Mouse (Mus musculus) Muller cell, postnatal 12 days (primary cell): Measurements from ENCODE around the gene Itgad.
"Not testable (repeated sequence)": the region's sequence is repeated elsewhere in the genome, so short reads cannot be mapped to it uniquely, and the experiment has no call there.

Source experiments
- DNase-seq: peaks from one replicate; pipeline ENCODE4 v3.0.0-alpha.2; 2015; ENCODE audit errors: inconsistent ontology term

The Itgad gene

DNA sequence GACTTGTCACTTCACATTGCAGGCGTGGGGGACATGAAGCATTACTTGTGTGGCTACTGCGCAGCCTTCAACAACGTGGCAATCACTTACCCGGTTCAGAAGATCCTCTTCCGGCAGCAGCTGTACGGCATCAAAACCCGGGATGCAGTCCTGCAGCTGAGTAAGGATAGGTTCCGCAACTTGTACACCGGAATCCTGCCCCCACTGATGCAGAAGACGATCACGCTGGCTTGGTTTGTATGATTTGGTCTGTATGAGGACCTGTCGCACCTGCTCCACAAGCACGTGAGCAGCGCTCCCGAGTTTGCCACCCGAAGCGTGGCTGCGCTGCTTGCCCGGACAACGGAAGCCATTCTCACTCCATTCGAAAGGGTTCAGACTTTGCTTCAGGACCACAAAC is at the start of gene Itgad:
Gene Itgad, plus strand, starts transcription at position 301 of the 400 bp plus-strand sequence.
- no peak for DNase-seq

DNA sequence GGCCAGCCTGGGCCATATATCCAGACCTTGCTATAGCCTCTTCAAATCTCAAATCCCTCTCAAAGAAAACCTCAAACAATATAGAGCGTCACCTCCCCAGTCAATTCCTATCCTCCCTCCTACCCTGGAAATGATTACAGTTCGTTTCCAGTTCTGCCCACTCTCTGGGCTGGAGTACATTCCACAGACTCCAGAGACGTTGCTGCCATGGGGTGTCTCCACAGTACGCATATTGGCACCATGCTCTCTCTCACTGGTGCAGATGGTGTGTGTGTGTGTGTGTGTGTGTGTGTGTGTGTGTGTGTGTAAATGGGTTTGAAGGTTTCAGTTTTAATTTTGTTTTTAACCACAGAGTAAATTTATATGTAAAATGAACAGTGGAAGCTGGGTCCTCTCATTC is 48.9 kb upstream of the Itgad start:
- DNase-seq, result no peak

DNA sequence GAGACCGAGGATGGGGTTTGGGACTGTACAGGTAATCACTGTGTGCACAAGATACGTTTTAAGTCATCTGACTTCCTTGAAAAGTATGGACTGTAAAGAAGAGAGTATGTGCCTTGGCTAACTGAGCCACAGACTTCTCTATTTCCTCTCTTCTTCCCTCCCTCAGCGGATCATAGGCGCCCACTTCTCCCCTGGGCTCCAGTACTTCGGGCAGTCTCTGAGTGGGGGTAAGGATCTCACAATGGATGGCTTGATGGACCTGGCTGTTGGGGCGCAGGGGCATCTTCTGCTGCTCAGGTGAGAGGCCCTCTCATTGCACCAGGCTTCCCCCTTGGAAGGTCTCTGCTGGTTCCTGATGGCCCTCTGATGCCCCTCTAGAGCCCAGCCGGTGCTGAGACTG is 46.7 kb upstream of the Itgad start:
- DNase-seq, result no peak

DNA sequence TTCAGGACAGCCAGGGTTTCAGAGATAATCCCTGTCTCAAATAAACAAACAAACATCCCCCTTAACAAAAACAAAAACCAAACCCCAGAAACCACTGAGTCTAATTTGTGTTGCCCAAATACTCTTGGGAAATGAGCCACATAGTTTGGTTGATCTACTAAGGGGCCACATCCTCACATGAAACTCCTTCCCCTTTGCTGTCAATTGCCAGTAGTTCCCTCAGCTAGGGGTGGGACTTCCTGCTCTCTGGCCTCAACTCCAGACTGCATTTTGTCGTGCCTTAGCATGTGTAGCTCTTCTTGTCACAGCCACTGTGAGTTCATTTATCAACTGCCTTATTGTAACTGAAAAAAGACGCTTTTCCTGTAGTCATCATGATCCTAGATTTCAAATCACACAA is 43.9 kb upstream of the Itgad start:
- no peak for DNase-seq

DNA sequence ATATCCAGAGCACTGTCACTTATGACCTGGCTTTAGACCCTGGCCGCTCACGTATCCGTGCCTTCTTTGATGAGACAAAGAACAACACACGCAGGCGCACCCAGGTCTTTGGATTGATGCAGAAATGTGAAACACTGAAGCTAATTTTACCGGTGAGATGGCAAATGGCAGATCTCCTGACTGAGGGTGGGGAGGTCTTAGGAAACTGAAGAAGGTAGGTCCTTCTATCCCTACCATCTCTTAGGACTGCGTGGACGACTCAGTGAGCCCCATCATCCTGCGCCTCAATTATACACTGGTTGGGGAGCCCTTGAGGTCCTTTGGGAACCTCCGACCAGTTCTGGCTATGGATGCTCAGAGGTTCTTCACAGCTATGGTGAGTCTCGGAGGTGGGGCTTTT is 42.0 kb upstream of the Itgad start:
- no peak for DNase-seq

DNA sequence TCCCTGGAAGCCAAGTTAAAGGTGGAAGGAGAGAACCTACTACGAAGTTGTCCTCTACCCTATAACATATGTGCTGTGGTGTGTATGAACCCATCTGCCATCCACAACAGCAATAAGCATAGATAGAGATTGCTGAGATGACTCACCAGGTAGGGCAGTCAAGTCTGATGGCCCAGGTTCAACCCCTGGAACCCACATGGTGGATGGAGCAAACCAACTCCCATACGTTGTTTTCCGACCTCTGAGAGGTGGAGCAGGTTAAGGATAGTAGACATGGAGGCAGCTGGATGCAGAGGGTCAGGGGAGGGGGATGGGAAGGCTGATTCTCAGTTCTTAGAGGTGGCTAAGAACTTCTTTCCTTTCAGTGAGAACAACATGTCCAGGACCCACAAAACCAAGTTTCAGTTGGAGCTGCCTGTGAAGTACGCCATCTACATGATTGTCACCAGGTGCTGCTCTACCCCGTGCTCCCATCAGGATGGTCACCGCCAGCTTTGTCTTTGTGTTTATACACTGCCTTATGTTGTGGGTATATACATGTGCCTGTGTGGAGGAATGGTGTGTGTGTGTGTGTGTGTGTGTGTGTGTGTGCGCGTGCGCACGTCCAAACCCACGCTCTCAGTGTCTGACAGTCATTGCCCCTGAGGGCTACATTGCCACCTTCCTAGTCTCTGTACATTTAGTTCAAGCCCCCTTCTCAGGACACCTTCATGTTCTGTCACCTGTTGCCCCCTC is 39.6 kb upstream of the Itgad start:
- DNase-seq, result no peak

DNA sequence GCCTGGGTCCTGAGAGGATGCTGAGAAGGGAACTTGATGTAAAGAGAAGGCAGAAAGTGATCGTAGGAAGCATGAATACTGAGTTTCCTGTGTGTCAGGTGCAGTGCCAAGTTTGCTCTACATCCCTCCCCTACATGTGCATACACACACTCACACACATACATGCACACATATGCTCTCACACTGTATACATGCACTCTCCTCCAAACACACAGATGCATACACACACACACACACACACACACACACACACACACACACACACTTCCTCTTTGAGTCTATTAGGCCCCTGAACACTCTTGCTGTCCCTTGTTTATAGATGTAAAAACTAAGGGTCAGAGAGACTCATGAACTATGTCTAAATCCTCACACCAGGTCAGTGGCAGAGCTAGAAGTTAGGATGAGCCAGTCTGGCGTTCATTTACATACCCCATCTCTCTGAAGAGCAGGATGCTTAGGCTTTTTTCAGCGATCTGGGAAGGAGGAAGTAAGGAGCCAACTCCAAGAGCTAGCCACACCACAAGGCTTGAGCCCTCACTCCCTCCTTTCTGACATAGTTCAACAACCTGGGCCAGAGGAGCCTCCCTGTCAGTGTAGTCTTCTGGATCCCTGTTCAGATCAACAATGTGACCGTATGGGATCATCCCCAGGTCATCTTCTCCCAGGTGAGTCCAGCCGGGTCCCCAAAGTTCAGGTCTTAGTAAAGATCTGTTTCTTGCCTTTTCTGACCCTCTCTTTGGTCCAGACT is 38.8 kb upstream of the Itgad start:
- no peak for DNase-seq

DNA sequence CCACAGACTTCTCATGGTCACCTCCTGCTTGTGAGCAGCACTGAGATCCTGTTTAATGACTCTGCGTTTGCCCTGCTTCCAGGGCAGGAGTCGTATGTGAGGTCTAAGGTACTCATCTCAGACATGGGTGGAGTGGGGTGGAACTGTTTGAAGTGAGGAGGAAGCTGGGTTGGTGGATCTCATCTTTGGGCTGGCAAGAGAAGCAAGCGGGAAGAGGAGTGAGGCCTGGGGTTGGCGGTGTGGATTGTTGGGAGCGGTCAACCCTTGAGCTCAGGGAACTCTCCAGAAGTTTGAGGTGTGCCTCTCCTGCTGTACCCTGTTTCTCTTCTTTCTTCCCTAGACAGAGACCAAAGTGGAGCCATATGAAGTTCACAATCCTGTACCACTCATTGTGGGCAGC is 37.8 kb upstream of the Itgad start:
- no peak for DNase-seq

DNA sequence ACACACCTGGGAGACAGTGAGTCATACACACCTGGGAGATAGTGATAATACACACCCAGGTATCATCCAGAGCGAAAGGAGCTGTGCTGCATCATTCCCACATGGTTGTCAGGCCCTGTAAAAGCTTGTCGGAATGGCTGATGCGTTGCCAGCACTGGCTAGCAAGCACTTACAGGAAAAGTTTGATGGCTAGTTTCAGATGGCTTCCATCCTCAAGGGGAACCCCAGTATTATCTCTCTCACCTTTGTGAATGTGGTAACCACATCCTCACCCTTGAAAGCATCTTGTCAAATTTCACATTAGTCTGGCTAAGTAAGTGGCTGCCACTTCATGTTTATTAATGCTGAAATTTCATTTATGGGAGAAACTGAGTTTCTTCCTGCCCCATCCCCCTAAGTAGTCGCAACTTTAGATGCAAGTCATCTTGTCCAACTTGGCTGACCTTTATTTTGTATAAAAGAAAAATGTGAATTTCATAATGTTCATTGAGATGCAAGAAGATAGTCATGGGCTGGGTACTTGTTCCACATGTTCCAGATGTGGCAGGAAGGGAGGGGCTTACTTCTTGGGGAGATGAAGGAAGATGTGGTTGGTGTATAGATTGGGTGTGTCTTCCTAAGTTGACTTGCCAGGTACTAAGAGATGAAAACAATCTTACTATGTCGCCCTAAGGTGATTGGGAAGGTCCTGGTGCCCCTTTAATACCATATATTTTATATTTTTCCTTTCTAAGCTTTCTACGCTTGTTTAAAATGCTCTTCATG is 34.3 kb upstream of the Itgad start:
- no peak for DNase-seq

DNA sequence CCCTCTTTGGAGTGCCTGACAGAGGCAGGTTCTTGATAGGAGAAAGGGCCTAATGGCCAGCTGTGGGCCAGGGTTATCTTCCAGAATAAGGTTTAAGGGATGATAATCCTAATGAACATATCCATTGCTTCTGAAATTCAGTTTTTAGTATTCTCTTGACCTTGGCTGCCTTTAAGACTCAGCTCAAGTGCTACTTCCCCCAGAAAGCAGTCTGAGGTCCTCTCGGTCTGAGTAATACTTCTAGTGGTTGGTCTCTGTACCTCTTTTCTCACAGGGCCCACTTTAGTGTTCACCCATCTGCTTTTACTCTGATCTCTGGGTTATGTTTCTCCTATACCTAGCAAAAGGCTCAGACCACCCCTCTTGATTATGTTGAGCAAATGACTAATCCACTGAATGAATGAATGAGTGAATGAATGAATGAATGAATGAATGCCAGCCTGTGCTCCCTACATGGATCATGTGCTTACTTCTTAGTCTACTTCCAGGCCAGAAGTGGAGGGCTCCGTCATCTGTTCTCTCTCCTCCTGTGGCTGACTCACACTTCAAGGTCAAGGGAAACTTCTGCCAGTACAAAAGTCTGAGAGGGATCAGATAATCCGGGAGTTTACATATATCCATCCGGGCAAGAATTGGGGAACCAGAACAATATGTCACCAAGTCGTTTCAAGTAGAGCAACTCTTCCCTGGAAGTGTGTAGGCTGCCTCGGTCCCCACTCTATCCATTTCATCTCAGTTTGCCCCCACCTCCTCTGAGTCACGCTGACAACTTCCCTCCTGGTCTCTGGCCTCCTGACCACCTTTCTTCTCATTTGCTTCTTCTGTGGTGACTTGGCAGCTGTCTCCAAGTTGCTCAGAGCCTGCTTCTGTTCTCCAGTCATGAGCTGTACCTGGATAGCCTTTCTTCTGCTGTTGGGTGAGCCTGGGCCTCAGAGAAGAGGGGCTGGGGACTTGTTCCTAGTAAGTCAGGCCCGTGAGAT is 25.1 kb upstream of the Itgad start, which contains the start of gene Itgax:
Gene Itgax, plus strand, starts transcription at position 807 of the 980 bp plus-strand sequence.
- no peak for DNase-seq

DNA sequence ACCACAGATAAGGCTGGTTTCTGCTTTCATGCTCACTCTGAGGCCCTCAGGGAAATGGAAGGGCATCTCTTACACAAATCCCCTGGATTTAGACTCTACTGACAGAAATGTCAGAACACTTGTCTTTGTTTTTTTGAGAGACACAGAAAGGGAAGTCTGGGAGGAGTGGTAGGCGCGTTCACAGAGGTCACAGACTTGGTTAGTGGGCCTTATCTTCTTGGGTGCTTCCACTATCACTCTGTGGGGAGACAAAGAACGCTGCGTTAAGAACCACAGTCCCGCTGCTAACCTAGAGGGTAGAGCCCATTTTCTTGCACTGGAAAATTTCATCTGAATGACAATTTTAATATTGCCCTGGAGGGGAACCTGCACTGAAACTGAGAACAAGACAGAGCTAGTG is 22.0 kb upstream of the Itgad start:
- no peak for DNase-seq

DNA sequence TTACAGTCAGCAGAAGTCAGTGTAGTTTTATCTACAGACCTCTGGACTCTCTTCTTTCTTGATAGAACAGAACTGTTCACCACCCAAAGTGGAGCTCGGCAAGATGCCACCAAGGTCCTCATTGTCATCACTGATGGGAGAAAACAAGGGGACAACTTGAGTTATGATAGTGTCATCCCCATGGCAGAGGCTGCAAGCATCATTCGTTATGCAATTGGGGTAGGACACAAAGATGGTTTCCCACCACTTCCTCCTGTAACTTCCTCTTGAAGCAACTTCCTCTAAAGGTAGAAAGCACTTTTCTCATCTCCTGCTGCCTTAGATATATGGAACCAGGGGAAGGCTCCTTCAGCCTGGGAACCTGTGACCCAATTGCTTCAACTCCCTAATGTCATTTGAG is 20.6 kb upstream of the Itgad start:
- DNase-seq, result no peak

DNA sequence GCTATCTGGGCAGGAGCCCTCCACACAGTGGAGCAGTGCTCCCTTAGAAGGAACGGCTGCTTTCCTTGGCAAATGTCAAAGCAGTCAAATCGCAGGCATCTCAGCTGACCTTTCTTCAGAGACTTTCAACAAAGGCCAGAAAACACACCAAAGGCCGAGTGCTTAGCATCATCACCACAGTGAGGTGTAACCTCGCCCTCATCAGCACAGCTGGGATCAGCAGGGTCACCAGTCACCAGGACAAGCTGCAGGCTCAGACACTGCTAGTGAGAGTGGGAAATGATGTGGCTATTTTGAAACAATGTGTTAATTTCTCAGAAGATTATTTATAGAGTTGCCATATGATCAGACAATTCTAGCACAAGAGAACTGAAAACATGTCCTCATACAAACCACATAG is 17.2 kb upstream of the Itgad start:
- no peak for DNase-seq

DNA sequence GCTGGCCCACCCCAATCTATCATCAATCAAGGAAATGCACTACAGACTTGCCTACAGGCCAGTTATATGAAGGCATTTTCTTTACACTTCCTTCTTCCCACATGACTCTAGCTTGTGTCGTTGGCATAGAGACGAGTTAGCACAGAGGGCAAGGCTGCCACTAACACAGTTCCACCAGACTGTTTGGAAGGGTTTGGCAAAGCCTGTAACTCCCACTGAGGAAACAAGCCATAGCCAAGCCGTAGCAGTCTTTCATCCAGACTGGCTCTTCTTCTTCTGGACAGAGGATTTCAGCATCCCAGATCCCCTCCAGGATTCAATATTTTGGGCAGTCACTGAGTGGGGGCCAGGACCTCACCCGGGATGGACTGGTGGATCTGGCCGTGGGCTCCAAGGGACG is 14.6 kb upstream of the Itgad start:
- DNase-seq, result no peak

DNA sequence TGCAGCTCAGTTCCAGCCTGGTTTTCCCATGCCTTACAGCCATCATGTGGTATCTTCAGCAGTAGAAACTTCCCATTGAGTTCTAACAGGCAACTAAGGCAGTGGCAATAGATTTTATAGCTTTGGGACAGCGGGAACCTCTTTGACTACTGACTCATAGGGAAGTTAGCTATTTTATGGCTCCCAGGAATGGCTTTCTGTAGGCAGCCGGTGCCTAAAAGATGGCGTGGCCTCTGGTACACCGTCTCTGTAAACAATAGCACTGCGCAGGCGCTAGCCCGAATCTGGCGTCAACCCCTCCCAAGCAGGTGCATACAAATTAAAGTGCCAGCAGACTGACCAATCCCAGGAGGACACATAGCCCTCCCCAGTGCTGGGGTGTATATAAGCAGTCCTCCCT is 3.2 kb upstream of the Itgad start:
- DNase-seq, result no peak

DNA sequence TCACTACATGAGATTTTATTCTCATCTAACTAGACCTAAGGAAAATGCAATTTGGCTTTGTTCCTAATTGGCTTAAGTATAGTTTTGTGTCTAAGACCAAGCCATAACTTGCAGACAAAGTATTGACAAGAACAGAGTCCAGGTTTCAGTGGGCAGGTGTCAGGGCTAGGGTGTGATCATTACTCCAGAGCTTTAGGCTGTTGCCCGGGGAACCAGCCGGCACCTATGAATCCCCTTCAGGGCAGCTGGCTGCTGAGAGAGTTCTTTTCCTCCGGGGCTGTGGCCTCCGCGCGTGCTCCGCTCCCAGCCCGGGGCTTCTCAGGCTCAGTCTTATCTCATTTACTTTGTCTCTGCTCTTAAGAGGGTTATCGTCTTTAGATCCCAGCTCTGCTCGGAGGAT is 748 bp downstream of the Itgad start:
- no peak for DNase-seq

DNA sequence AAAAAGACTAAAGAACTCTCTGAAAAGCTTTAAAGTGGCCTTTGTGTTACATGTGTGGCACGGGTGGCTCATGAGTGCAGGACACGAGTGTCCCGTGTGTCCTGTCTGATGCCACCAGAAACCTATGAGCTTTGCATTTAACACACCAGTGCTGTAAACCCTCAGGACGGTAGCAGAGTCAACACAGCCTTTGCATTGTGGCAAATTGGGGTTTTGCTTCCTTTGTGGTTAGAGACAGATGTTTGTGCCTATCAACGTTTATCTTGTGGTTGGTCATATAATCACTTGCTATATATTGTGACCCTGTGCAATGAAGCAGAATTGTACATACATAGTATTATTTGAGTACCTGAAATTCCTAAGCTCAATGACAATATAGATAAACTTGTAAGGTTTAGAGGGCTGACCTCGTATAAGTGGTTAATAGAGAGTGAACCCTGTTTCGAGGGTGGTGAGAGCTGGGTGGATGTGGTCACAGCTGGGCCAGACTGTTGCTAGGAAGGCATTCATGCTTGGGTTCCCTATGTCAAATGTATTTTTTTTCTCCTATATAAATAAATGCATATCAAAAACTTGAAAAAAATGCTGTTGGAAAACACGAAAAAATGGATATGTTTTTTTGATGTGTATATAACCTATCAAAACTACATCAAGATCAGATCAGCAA is 4.6 kb downstream of the Itgad start:
- not testable (repeated sequence) for DNase-seq

DNA sequence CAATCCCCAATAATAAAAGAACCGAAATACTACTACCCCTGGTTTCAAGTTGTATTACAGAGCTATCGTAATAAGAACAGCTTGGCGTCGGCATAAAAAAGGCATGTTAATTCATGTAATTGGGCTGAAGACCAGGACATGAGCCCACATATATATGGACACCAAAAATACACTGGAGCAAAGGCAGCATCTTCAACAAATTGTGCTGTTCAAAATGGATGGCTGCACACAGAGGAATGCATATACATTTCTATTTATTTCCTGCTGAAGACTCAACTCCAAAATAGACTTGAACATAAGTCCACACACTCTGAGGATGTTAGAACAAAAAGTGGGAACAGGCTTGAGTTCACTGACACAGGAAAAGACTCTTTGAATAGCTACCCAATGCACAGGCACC is 9.8 kb downstream of the Itgad start:
- DNase-seq, result no peak

DNA sequence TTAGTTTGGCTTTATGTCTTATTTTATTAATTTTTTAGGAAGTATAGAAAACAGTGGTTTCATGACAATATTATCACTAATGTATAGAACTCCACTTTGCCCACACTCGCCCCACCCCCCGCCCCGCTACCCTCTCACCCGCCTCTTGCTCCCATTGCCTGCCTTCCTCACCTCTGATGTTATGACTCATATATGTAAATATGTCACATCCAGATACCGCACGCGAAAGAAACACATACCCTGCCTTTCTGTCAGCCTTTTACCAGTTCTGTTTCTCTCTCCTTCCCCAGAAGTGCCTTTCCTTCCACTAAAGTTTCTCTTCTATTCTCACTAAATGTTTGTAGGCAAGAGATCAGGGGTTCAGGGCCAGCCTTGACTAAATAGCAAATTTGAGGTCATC is 12.2 kb downstream of the Itgad start:
- DNase-seq, result no peak

DNA sequence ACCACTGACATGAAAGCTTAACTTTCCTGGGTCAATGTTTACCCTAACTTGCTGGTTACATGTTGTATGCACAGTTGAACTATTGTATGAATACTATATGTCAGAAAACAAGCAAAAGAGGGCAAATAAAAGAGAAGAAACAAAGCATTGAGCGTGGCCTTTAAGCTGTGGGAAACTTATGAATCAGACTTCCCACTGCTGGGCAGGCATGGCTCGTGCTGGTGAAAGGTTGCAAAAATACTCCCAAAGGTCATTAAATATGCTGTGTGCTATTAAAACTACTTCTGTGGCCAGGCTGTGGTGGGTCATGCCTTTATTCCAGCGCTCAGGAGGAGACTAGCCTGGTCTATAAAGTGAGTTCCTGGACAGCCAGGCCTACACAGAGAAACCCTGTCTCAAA is 15.8 kb downstream of the Itgad start:
- no peak for DNase-seq

DNA sequence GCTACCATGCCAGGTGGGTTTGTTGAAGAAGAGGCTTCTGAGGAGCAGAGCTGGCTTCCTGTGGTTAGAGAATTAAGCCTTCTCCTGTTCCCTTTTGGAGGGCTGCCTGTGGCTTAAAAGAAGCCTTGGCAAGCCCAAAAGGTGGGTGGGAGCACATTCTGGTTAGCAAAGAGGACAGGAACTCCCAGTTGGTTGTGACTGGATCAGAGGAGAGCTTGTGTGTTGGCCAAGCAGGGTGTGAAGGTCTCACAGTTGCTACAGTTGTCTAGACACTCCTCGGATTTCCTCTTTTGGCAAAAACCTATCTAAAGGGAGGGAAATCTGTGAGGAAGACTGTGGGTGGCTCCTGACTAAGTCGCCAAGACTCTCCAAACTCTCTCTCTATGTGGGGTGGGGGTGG is 24.2 kb downstream of the Itgad start:
- peak; percentile 2 for DNase-seq
